Mouse (Mus musculus) retina, adult 2 months (tissue): ENCODE measurements around the gene Acsm4.

ENCODE experiments used
- DNase-seq: peaks from one replicate; pipeline ENCODE4 v3.0.0-alpha.2; 2012; ENCODE audit warnings: low read depth, low spot score

Gene Acsm4

GRCm38 (mm10) chr7:119762166-119762697, 72.4 kb downstream of the Acsm4 start:
- no peak for DNase-seq
